Mouse (Mus musculus) brain, adult 10 weeks (tissue): ENCODE measurements around the gene Pdxdc1. TPM values are rescaled to one million over a fixed set of nuclear protein-coding genes. Genes with fewer than 3 reads are reported as not detected.

Experiments used
- polyA plus RNA-seq: library from polyadenylated mRNA; stranded (reverse); fragments of 350-450 nt; fragmentation: Illumina TruSeq; extraction: RNeasy Lipid Tissue Mini Kit (QIAGEN cat#74804); gene quantifications from one replicate; pipeline ENCODE4 v1.2.3, GENCODE M21; 2015; ENCODE audit warnings: low read depth, low replicate concordance

Pdxdc1 gene
- 74.0 TPM for polyA plus RNA-seq

DNA sequence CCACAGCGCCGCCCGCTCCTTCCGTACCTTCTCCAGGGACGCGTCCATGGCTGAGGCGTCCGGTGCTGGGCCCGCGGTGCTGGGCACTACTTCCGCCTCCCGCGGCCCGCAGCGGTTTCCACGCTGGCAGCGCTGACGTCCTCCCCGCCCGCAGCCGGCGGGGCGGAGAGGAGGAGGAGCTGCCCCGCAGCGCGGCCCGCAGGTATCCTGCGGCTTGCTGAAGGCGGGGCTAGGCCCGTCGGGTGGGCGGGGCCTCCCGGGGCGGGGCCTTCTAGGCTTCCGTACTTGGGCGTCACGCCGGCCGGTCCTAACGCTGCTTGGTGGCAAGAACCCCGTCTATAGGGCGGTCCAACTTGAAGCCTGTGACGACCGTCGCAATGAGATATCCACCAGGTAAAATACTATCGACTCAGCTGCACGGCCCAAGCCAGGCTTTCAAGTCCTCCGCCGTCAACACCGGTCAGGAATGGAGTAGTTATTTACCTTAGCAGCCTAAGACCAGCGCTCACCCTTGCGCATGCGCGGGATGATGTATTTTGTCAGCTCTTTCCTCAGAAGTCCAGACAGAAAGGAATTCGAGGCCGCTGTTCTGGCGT is at the start of gene Pdxdc1, which contains the start of gene Mpv17l:
Gene Pdxdc1 (minus strand): TSS at position 244 of the 596 bp plus-strand sequence.
Gene Mpv17l (plus strand): TSS at position 274 of the 596 bp plus-strand sequence.

DNA sequence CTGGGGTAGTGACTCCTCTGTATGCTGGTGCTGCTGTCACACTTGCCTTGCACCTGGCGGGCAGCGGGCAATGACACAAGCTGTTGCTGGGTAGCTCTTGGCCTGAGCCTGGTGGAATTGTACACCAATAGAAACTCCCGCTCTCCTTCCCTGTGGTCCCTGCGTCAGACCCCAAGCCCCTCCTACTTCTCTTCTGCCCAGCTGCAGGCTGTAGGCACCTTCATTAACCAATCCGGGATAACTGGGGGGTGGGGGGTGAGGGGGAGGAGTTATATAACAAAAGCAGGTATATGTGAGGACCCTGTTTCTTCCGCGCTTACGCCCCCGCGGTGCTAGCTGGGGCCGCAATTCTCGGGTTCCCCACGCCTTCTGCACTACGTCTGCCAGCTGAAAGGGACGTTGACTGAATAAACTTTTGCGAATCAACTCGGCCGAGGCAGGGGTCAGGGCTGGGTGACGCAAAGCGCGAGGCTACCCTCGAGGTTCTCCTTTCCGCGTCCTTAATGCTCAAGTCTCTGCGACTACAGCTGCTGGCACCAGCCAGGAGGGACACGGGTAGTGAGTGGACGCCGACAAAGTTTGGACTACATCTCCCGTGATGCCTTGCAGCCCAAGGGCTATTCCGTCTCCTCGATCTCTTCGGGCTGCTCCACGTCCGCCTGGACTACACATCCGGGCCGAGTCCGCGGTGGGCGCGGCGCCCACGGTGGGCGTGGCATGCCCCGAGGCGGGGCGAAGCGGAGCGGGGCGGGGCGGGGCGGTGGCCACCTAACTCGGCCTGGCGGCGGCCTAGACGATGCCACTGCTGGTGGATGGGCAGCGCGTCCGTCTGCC is 84.2 kb downstream of the Pdxdc1 start, which contains the start of gene Ntan1:
Gene Ntan1 (plus strand): TSS at position 286 of the 834 bp plus-strand sequence.

Other genes starting within 250 kb of the Pdxdc1 start
- gene Parn, start 235.0 kb downstream of the Pdxdc1 start, polyA plus RNA-seq: 23.1 TPM
- 43.0 TPM for gene Bfar, start 231.3 kb downstream of the Pdxdc1 start, polyA plus RNA-seq
- 2.9 TPM for gene 3110001I22Rik, start 231.2 kb downstream of the Pdxdc1 start, polyA plus RNA-seq
- gene Pla2g10, start 172.1 kb downstream of the Pdxdc1 start, polyA plus RNA-seq: not detected
- gene Rrn3, start 122.4 kb downstream of the Pdxdc1 start, polyA plus RNA-seq: 41.2 TPM
- 149 TPM for gene Ntan1, start 84.3 kb downstream of the Pdxdc1 start, polyA plus RNA-seq
- gene Mpv17l, start within 50 bp of the Pdxdc1 start, polyA plus RNA-seq: 83.7 TPM
- 231 TPM for gene 2900011O08Rik, start 83.5 kb upstream of the Pdxdc1 start, polyA plus RNA-seq
- 1.1 TPM for gene Ifitm7, start 83.8 kb upstream of the Pdxdc1 start, polyA plus RNA-seq